Mouse (Mus musculus) gastrocnemius, postnatal 25 days (tissue): ENCODE measurements at regions not wholly inside any gene's neighbourhood (a gene's known extent, or its start where the extent isn't known, plus 50 kb on each side); places are given as distances from the start of the nearest gene placed in this dataset.

Experiments used
- DNase-seq: peaks from one replicate; pipeline ENCODE4 v3.0.0; 2022

GRCm38 (mm10) chr6:111911997-111912396, 361.6 kb upstream of the Lmcd1 start:
- DNase-seq: no peak

GRCm38 (mm10) chr6:111913771-111914405, 359.7 kb upstream of the Lmcd1 start:
- no peak for DNase-seq

- DNase-seq: no peak
Measured at GRCm38 (mm10) chr6:111917248-111917721, 356.3 kb upstream of the Lmcd1 start.

GRCm38 (mm10) chr6:111917868-111918597, 355.5 kb upstream of the Lmcd1 start:
- peak; percentile 7 for DNase-seq

- no peak for DNase-seq
Measured at GRCm38 (mm10) chr6:111932596-111932995, 341.0 kb upstream of the Lmcd1 start.

GRCm38 (mm10) chr6:111954401-111954800, 319.2 kb upstream of the Lmcd1 start:
- no peak for DNase-seq

- peak; percentile 11 for DNase-seq
Measured at GRCm38 (mm10) chr6:111965766-111966165, 307.8 kb upstream of the Lmcd1 start.

GRCm38 (mm10) chr6:111985452-111985851, 288.1 kb upstream of the Lmcd1 start:
- DNase-seq: no peak

GRCm38 (mm10) chr6:111995823-111996222, 277.7 kb upstream of the Lmcd1 start:
- no peak for DNase-seq

- DNase-seq: no peak
Measured at GRCm38 (mm10) chr6:112003784-112004471, 269.6 kb upstream of the Lmcd1 start.

- no peak for DNase-seq
Measured at GRCm38 (mm10) chr6:112026261-112027205, 247.0 kb upstream of the Lmcd1 start.

- no peak for DNase-seq
Measured at GRCm38 (mm10) chr6:112050548-112051184, 222.9 kb upstream of the Lmcd1 start.

GRCm38 (mm10) chr6:112052193-112052592, 221.4 kb upstream of the Lmcd1 start:
- no peak for DNase-seq

- no peak for DNase-seq
Measured at GRCm38 (mm10) chr6:112057895-112058294, 215.7 kb upstream of the Lmcd1 start.

GRCm38 (mm10) chr6:112062956-112063355, 210.6 kb upstream of the Lmcd1 start:
- no peak for DNase-seq

- DNase-seq: no peak
Measured at GRCm38 (mm10) chr6:112090597-112090996, 183.0 kb upstream of the Lmcd1 start.

- DNase-seq: no peak
Measured at GRCm38 (mm10) chr6:112091125-112091763, 182.3 kb upstream of the Lmcd1 start.

GRCm38 (mm10) chr6:112093300-112093699, 180.3 kb upstream of the Lmcd1 start:
- DNase-seq: no peak

GRCm38 (mm10) chr6:112097699-112098098, 175.9 kb upstream of the Lmcd1 start:
- no peak for DNase-seq

- DNase-seq: no peak
Measured at GRCm38 (mm10) chr6:112108651-112109050, 164.9 kb upstream of the Lmcd1 start.

GRCm38 (mm10) chr6:112119180-112119579, 154.4 kb upstream of the Lmcd1 start:
- no peak for DNase-seq
